In genomic region chr4:45163711-45164110, GRCm38 (mm10) we compare ENCODE assay signal across 11 mouse cellular contexts. TPM values are rescaled to one million over a fixed set of nuclear protein-coding genes. Genes with fewer than 3 reads are reported as not detected.
DNase-seq lines count a peak whose midpoint lies in the region; ATAC-seq and TF ChIP-seq lines count a peak whose summit lies in the region.
"Had no signal": no experiment of that assay in that cellular context is flagged by ENCODE, and none has a peak within 500 bp of the region (broad histone marks: within the 10 kb centered on the region; RNA-seq: fewer than 3 reads in every experiment).

No protein-coding gene starts in this region.

- no peak overlapping the region for H3K4me2 ChIP-seq in lung, embryonic 14.5 days
- no peak overlapping the region for H3K4me2 ChIP-seq in intestine, embryonic 16.5 days (ENCODE audit: low read depth, low read length)
- H3K4me2 ChIP-seq: heart, embryonic 15.5 days; limb, embryonic 13.5 days; neural tube, embryonic 12.5 days had no signal

- intact Hi-C loops in gastrocnemius, adult 2 months (cut with DNase I), result no loop called here

- no peak for TF ChIP-seq POLR2A in lung, adult 2 months (IDR thresholded peaks at IDR 0.05; ENCODE audit: borderline replicate concordance, extremely low read depth, low read depth, low read length)

- peak; percentile 48 for TF ChIP-seq CTCF in gastrocnemius, adult 2 months (IDR thresholded peaks at IDR 0.05)
- TF ChIP-seq CTCF in lung, embryonic 14.5 days (IDR thresholded peaks at IDR 0.05; ENCODE audit: low read depth), result peak; percentile 63
- TF ChIP-seq CTCF in lung, adult 2 months (IDR thresholded peaks at IDR 0.05; ENCODE audit: insufficient read depth, low read length), result no peak

- no peaks in the 10 kb centered on the region for H3K36me3 ChIP-seq in lung, embryonic 14.5 days (ENCODE audit: insufficient read depth)
- H3K36me3 ChIP-seq in intestine, embryonic 16.5 days (ENCODE audit: control insufficient read depth, insufficient read depth, low read length), result no peaks in the 10 kb centered on the region
- H3K36me3 ChIP-seq: heart, embryonic 15.5 days; limb, embryonic 13.5 days; neural tube, embryonic 12.5 days had no signal

- no peak for DNase-seq in gastrocnemius, adult 2 months
- no peak for DNase-seq in gastrocnemius, postnatal 25 days
- DNase-seq in lung, embryonic 14.5 days, result peak; percentile 68
- DNase-seq in lung, adult 2 months, result no peak
- DNase-seq in embryo, embryonic 11 days, result peak; percentile 46
- peak; percentile 17 for DNase-seq in skeletal muscle tissue, adult 2 months (ENCODE audit: low read depth, low spot score)
- DNase-seq in layer of hippocampus, adult 8-10 months (ENCODE audit: low spot score in 2 of 2), result no peak

- no peak overlapping the region for H3K4me3 ChIP-seq in gastrocnemius, adult 2 months
- H3K4me3 ChIP-seq in lung, embryonic 14.5 days (ENCODE audit: low read depth, low read length), result no peak overlapping the region
- no peak overlapping the region for H3K4me3 ChIP-seq in lung, adult 2 months (replicated peaks; ENCODE audit: extremely low read depth, low read depth, low read length)
- H3K4me3 ChIP-seq in intestine, embryonic 16.5 days (ENCODE audit: low read length), result no peak overlapping the region
- H3K4me3 ChIP-seq: heart, embryonic 15.5 days; limb, embryonic 13.5 days; neural tube, embryonic 12.5 days had no signal

- no peak; the same call in 1 of the 2 replicates for ATAC-seq in lung, embryonic 14.5 days (ENCODE audit: insufficient read depth)
- no peak for ATAC-seq in intestine, embryonic 16.5 days

- H3K4me1 ChIP-seq in lung, embryonic 14.5 days (ENCODE audit: insufficient read depth), result no peaks in the 10 kb centered on the region
- H3K4me1 ChIP-seq in lung, adult 2 months (ENCODE audit: control insufficient read depth, insufficient read depth, low read length), result no peaks in the 10 kb centered on the region
- H3K4me1 ChIP-seq in intestine, embryonic 16.5 days (ENCODE audit: control insufficient read depth, insufficient read depth, low read length), result no peaks in the 10 kb centered on the region
- H3K4me1 ChIP-seq: limb, embryonic 13.5 days; neural tube, embryonic 12.5 days had no signal

- 3% methylated on average over 1 of the region's 1 CpGs for WGBS in lung, embryonic 14.5 days
- WGBS in lung, adult 2 months, result 0% methylated on average over 1 of the region's 1 CpGs
- 14% methylated on average over 1 of the region's 1 CpGs for WGBS in intestine, embryonic 16.5 days

- H3K27me3 ChIP-seq in lung, embryonic 14.5 days (ENCODE audit: insufficient read depth, low read length), result no peaks in the 10 kb centered on the region
- H3K27me3 ChIP-seq in intestine, embryonic 16.5 days (replicated peaks; ENCODE audit: control insufficient read depth, insufficient read depth, low read length), result no peaks in the 10 kb centered on the region
- H3K27me3 ChIP-seq: heart, embryonic 15.5 days; limb, embryonic 13.5 days; neural tube, embryonic 12.5 days had no signal

- H3K9me3 ChIP-seq in lung, embryonic 14.5 days (ENCODE audit: low read depth, low read length), result no peaks in the 10 kb centered on the region
- no peaks in the 10 kb centered on the region for H3K9me3 ChIP-seq in intestine, embryonic 16.5 days (ENCODE audit: control insufficient read depth, low read length)
- H3K9me3 ChIP-seq: heart, embryonic 15.5 days; limb, embryonic 13.5 days; neural tube, embryonic 12.5 days had no signal

- H3K9ac ChIP-seq in lung, embryonic 14.5 days, result no peak overlapping the region
- no peak overlapping the region for H3K9ac ChIP-seq in intestine, embryonic 16.5 days (ENCODE audit: low read depth, low read length)
- H3K9ac ChIP-seq: heart, embryonic 15.5 days; limb, embryonic 13.5 days; neural tube, embryonic 12.5 days had no signal

- H3K27ac ChIP-seq in gastrocnemius, adult 2 months, result no peak overlapping the region
- no peak overlapping the region for H3K27ac ChIP-seq in lung, embryonic 14.5 days (ENCODE audit: low read depth)
- H3K27ac ChIP-seq in intestine, embryonic 16.5 days (ENCODE audit: low read length), result no peak overlapping the region
- H3K27ac ChIP-seq: heart, embryonic 15.5 days; limb, embryonic 13.5 days; neural tube, embryonic 12.5 days had no signal

RNA-seq across cellular contexts. Expression of gene Frmpd1, which starts 21.0 kb away (rescaled TPM):
- total RNA-seq in gastrocnemius, adult 2 months (2021), result under 1 TPM; 0.06 to 0.38 TPM
- under 1 TPM; 0.51 to 0.56 TPM for total RNA-seq in gastrocnemius, postnatal 25 days (2021)
- polyA plus RNA-seq in lung, embryonic 14.5 days (2014; fragmentation: Nextera tagmentation; extraction: Ambion mirVana), result 0.18 and 0.69 TPM in 2 replicates
- polyA plus RNA-seq in lung, adult 2 months (2012; rRNA removed), result 2.8 and 3.9 TPM in 2 replicates
- 10 to 100 TPM; 10.0 to 14.9 (median 12.5) TPM for total RNA-seq in layer of hippocampus, adult 8-10 months (2022)
- polyA plus RNA-seq in intestine, embryonic 16.5 days (2015; fragmentation: Nextera tagmentation; extraction: Ambion mirVana), result 0.39 and 0.48 TPM in 2 replicates

RNA-seq across cellular contexts. Expression of gene Tomm5, which starts 55.8 kb away (rescaled TPM):
- total RNA-seq in gastrocnemius, adult 2 months (2021), result 10 to 100 TPM; 70.2 to 99.3 TPM
- 100 to 1,000 TPM in 1 of 2 experiments, 10 to 100 TPM in 1; 84.5 to 103 TPM for total RNA-seq in gastrocnemius, postnatal 25 days (2021)
- 213 and 216 TPM in 2 replicates for polyA plus RNA-seq in lung, embryonic 14.5 days (2014; fragmentation: Nextera tagmentation; extraction: Ambion mirVana)
- polyA plus RNA-seq in lung, adult 2 months (2012; rRNA removed), result 37.3 and 48.5 TPM in 2 replicates
- 10 to 100 TPM; 56.8 to 69.2 (median 64.7) TPM for total RNA-seq in layer of hippocampus, adult 8-10 months (2022)
- 367 and 411 TPM in 2 replicates for polyA plus RNA-seq in intestine, embryonic 16.5 days (2015; fragmentation: Nextera tagmentation; extraction: Ambion mirVana)

Comparison
In these comparisons a context has a peak if more than half of its experiments do, and no peak if none do; other contexts are left out.
1. DNase-seq: peak in lung, embryonic 14.5 days (single experiment), embryo, embryonic 11 days (single experiment) and skeletal muscle tissue, adult 2 months (single experiment); none in gastrocnemius, adult 2 months (single experiment), gastrocnemius, postnatal 25 days (single experiment), lung, adult 2 months (single experiment) and layer of hippocampus, adult 8-10 months (0 of 2).
2. RNA of gene Frmpd1, which starts 21.0 kb away (total RNA-seq): 10.0 to 14.9 TPM in layer of hippocampus, adult 8-10 months; 0.51 to 0.56 TPM in gastrocnemius, postnatal 25 days and 0.06 to 0.38 TPM in gastrocnemius, adult 2 months; every median in the first group is over 4 times any median in the second.